Mouse (Mus musculus): ENCODE results near the gene Cdk2ap2. TPM values are rescaled to one million over a fixed set of nuclear protein-coding genes. Genes with fewer than 3 reads are reported as not detected.

The Cdk2ap2 gene
- polyA plus RNA-seq, 1 experiment: 143 TPM

- H3K27ac ChIP-seq (ENCODE audit: control insufficient read depth, insufficient read depth, low read depth, low read length, poor library complexity): no peak overlapping the region
- 89% methylated on average over 5 of the region's 5 CpGs for WGBS
- no peak overlapping the region for H3K4me3 ChIP-seq (replicated peaks; ENCODE audit: control insufficient read depth, low read depth, low read length)
- H3K4me1 ChIP-seq (ENCODE audit: control insufficient read depth, insufficient read depth, low read length): peaks cover 11% of the 10 kb centered on the region
- TF ChIP-seq POLR2A (IDR thresholded peaks at IDR 0.05; ENCODE audit: borderline replicate concordance, control insufficient read depth, low read depth, low read length): no peak
- no peak for TF ChIP-seq CTCF (IDR thresholded peaks at IDR 0.05; ENCODE audit: control insufficient read depth, insufficient read depth, low read length)
Measured at GRCm38 (mm10) chr19:4145936-4146335, 49.0 kb downstream of the Cdk2ap2 start.

- Histone ChIP-seq H3K27ac (ENCODE audit: control insufficient read depth, insufficient read depth, low read depth, low read length, poor library complexity) (peak overlapping the region; percentile 16; the same call in 1 of the 2 replicates), H3K4me1 (ENCODE audit: control insufficient read depth, insufficient read depth, low read length) (peaks cover 11% of the 10 kb centered on the region), H3K4me3 (replicated peaks; ENCODE audit: control insufficient read depth, low read depth, low read length) (no peak overlapping the region)
- WGBS: 78% methylated on average over 12 of the region's 12 CpGs
- TF ChIP-seq CTCF (IDR thresholded peaks at IDR 0.05; ENCODE audit: control insufficient read depth, insufficient read depth, low read length) (no peak), POLR2A (IDR thresholded peaks at IDR 0.05; ENCODE audit: borderline replicate concordance, control insufficient read depth, low read depth, low read length) (no peak)
Measured at GRCm38 (mm10) chr19:4146366-4147021, 49.5 kb downstream of the Cdk2ap2 start.

- 47% methylated on average over 3 of the region's 3 CpGs for WGBS
- TF ChIP-seq POLR2A (IDR thresholded peaks at IDR 0.05; ENCODE audit: borderline replicate concordance, control insufficient read depth, low read depth, low read length) (no peak), CTCF (IDR thresholded peaks at IDR 0.05; ENCODE audit: control insufficient read depth, insufficient read depth, low read length) (no peak)
- H3K4me3 ChIP-seq (replicated peaks; ENCODE audit: control insufficient read depth, low read depth, low read length): no peak overlapping the region
- H3K27ac ChIP-seq (ENCODE audit: control insufficient read depth, insufficient read depth, low read depth, low read length, poor library complexity): peak overlapping the region; percentile 40
- H3K4me1 ChIP-seq (ENCODE audit: control insufficient read depth, insufficient read depth, low read length): peaks cover 11% of the 10 kb centered on the region
Measured at GRCm38 (mm10) chr19:4147022-4147405, 50.0 kb downstream of the Cdk2ap2 start.

- no peak for TF ChIP-seq CTCF (IDR thresholded peaks at IDR 0.05; ENCODE audit: control insufficient read depth, insufficient read depth, low read length)
- TF ChIP-seq POLR2A (IDR thresholded peaks at IDR 0.05; ENCODE audit: borderline replicate concordance, control insufficient read depth, low read depth, low read length): no peak
- Histone ChIP-seq H3K27ac (ENCODE audit: control insufficient read depth, insufficient read depth, low read depth, low read length, poor library complexity) (peak overlapping the region; percentile 90), H3K4me3 (replicated peaks; ENCODE audit: control insufficient read depth, low read depth, low read length) (peak overlapping the region; percentile 85), H3K4me1 (ENCODE audit: control insufficient read depth, insufficient read depth, low read length) (peaks cover 10% of the 10 kb centered on the region)
- WGBS: 36% methylated on average over 9 of the region's 9 CpGs
Measured at GRCm38 (mm10) chr19:4147782-4148490, 51.0 kb downstream of the Cdk2ap2 start.

DNA sequence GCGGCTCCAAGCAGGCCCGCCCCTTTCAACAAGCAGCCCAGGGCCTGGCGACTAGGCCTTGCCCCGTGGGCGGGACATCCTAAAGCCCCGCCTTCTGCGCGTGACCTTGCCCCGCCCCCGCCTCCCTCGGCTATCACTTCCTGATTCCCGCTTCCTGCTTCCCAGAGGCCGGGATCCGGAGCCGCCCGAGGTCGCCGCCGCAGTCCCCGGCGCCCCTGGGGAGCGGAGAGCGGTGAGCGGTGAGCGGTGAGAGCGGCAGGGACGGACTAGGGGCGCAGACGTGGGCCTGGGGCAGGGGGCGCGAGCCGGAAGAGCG is 51.5 kb downstream of the Cdk2ap2 start, which contains the start of gene Coro1b:
TSS of gene Coro1b (plus strand) at position 129 of the 316 bp plus-strand sequence.
- H3K4me1 ChIP-seq (ENCODE audit: control insufficient read depth, insufficient read depth, low read length): peaks cover 9% of the 10 kb centered on the region; the same call in 1 of the 2 replicates
- peak within 1 kb of the TSS; percentile 85 for H3K4me3 ChIP-seq (replicated peaks; ENCODE audit: control insufficient read depth, low read depth, low read length)
- peak within 1 kb of the TSS; percentile 90 for H3K27ac ChIP-seq (ENCODE audit: control insufficient read depth, insufficient read depth, low read depth, low read length, poor library complexity)
- TF ChIP-seq POLR2A (IDR thresholded peaks at IDR 0.05; ENCODE audit: borderline replicate concordance, control insufficient read depth, low read depth, low read length) (peak; percentile 63; the same call in 1 of the 2 replicates), CTCF (IDR thresholded peaks at IDR 0.05; ENCODE audit: control insufficient read depth, insufficient read depth, low read length) (no peak)
- 1% methylated on average over 33 of the region's 33 CpGs for WGBS

Other genes starting within 250 kb of the Cdk2ap2 start
- 9.2 and 17.3 TPM in 2 replicates for gene Chka, start 245.4 kb upstream of the Cdk2ap2 start, polyA plus RNA-seq (2011; ENCODE audit: insufficient read depth, insufficient read length, low replicate concordance, missing spikeins)
- gene Tcirg1, start 190.0 kb upstream of the Cdk2ap2 start, polyA plus RNA-seq (2011; ENCODE audit: insufficient read depth, insufficient read length, low replicate concordance, missing spikeins): 116 and 292 TPM in 2 replicates
- gene Ndufs8, start 184.4 kb upstream of the Cdk2ap2 start, polyA plus RNA-seq (2011; ENCODE audit: insufficient read depth, insufficient read length, low replicate concordance, missing spikeins): 41.6 and 58.3 TPM in 2 replicates
- 12.7 and 47.1 TPM in 2 replicates for gene Aldh3b1, start 167.4 kb upstream of the Cdk2ap2 start, polyA plus RNA-seq (2011; ENCODE audit: insufficient read depth, insufficient read length, low replicate concordance, missing spikeins)
- gene Unc93b1, start 162.0 kb upstream of the Cdk2ap2 start, polyA plus RNA-seq (2011; ENCODE audit: insufficient read depth, insufficient read length, low replicate concordance, missing spikeins): 80.1 and 177 TPM in 2 replicates
- 1.6 and 4.4 TPM in 2 replicates for gene Aldh3b3, start 138.5 kb upstream of the Cdk2ap2 start, polyA plus RNA-seq (2011; ENCODE audit: insufficient read depth, insufficient read length, low replicate concordance, missing spikeins)
- gene Aldh3b2, start 124.9 kb upstream of the Cdk2ap2 start, polyA plus RNA-seq (2011; ENCODE audit: insufficient read depth, insufficient read length, low replicate concordance, missing spikeins): 2.4 and 4.2 TPM in 2 replicates
- 5.1 and 10.7 TPM in 2 replicates for gene Acy3, start 110.6 kb upstream of the Cdk2ap2 start, polyA plus RNA-seq (2011; ENCODE audit: insufficient read depth, insufficient read length, low replicate concordance, missing spikeins)
- gene Tbx10, start 104.4 kb upstream of the Cdk2ap2 start, polyA plus RNA-seq (2011; ENCODE audit: insufficient read depth, insufficient read length, low replicate concordance, missing spikeins): not detected in 2 replicates
- 9.7 and 18.1 TPM in 2 replicates for gene Nudt8, start 96.6 kb upstream of the Cdk2ap2 start, polyA plus RNA-seq (2011; ENCODE audit: insufficient read depth, insufficient read length, low replicate concordance, missing spikeins)
- 1.7 and 2.0 TPM in 2 replicates for gene Gm49405, start 96.6 kb upstream of the Cdk2ap2 start, polyA plus RNA-seq (2011; ENCODE audit: insufficient read depth, insufficient read length, low replicate concordance, missing spikeins)
- gene Doc2g, start 93.9 kb upstream of the Cdk2ap2 start, polyA plus RNA-seq (2011; ENCODE audit: insufficient read depth, insufficient read length, low replicate concordance, missing spikeins): 5.2 and 7.8 TPM in 2 replicates
- 61.7 and 118 TPM in 2 replicates for gene Ndufv1, start 84.4 kb upstream of the Cdk2ap2 start, polyA plus RNA-seq (2011; ENCODE audit: insufficient read depth, insufficient read length, low replicate concordance, missing spikeins)
- 125 and 187 TPM in 2 replicates for gene Gstp1, start 59.2 kb upstream of the Cdk2ap2 start, polyA plus RNA-seq (2011; ENCODE audit: insufficient read depth, insufficient read length, low replicate concordance, missing spikeins)
- 21.6 TPM in 1 of 2 replicates, not detected in the other for gene Gstp2, start 51.2 kb upstream of the Cdk2ap2 start, polyA plus RNA-seq (2011; ENCODE audit: insufficient read depth, insufficient read length, low replicate concordance, missing spikeins)
- 13.5 and 18.0 TPM in 2 replicates for gene Gstp3, start 37.6 kb upstream of the Cdk2ap2 start, polyA plus RNA-seq (2011; ENCODE audit: insufficient read depth, insufficient read length, low replicate concordance, missing spikeins)
- gene Cabp2, start 15.6 kb upstream of the Cdk2ap2 start, polyA plus RNA-seq (2011; ENCODE audit: insufficient read depth, insufficient read length, low replicate concordance, missing spikeins): not detected in 2 replicates
- gene Pitpnm1, start 2.8 kb downstream of the Cdk2ap2 start, polyA plus RNA-seq (2011; ENCODE audit: insufficient read depth, insufficient read length, low replicate concordance, missing spikeins): 72.3 and 159 TPM in 2 replicates
- gene Aip, start 28.7 kb downstream of the Cdk2ap2 start, polyA plus RNA-seq (2011; ENCODE audit: insufficient read depth, insufficient read length, low replicate concordance, missing spikeins): 22.0 and 53.5 TPM in 2 replicates
- gene Gpr152, start 42.6 kb downstream of the Cdk2ap2 start, polyA plus RNA-seq (2011; ENCODE audit: insufficient read depth, insufficient read length, low replicate concordance, missing spikeins): not detected in 2 replicates
- gene Cabp4, start 46.9 kb downstream of the Cdk2ap2 start, polyA plus RNA-seq (2011; ENCODE audit: insufficient read depth, insufficient read length, low replicate concordance, missing spikeins): 0.29 and 0.60 TPM in 2 replicates
- 75.8 and 114 TPM in 2 replicates for gene Coro1b, start 51.4 kb downstream of the Cdk2ap2 start, polyA plus RNA-seq (2011; ENCODE audit: insufficient read depth, insufficient read length, low replicate concordance, missing spikeins)
- gene Ptprcap, start 56.4 kb downstream of the Cdk2ap2 start, polyA plus RNA-seq (2011; ENCODE audit: insufficient read depth, insufficient read length, low replicate concordance, missing spikeins): 27.6 and 60.8 TPM in 2 replicates
- gene Rps6kb2, start 66.2 kb downstream of the Cdk2ap2 start, polyA plus RNA-seq (2011; ENCODE audit: insufficient read depth, insufficient read length, low replicate concordance, missing spikeins): 51.8 and 86.1 TPM in 2 replicates
- gene Carns1, start 78.3 kb downstream of the Cdk2ap2 start, polyA plus RNA-seq (2011; ENCODE audit: insufficient read depth, insufficient read length, low replicate concordance, missing spikeins): 23.3 and 52.9 TPM in 2 replicates
- gene Tbc1d10c, start 94.1 kb downstream of the Cdk2ap2 start, polyA plus RNA-seq (2011; ENCODE audit: insufficient read depth, insufficient read length, low replicate concordance, missing spikeins): 64.3 and 168 TPM in 2 replicates
- gene Ppp1ca, start 94.9 kb downstream of the Cdk2ap2 start, polyA plus RNA-seq (2011; ENCODE audit: insufficient read depth, insufficient read length, low replicate concordance, missing spikeins): 121 and 204 TPM in 2 replicates
- 24.2 and 39.8 TPM in 2 replicates for gene Rad9a, start 104.5 kb downstream of the Cdk2ap2 start, polyA plus RNA-seq (2011; ENCODE audit: insufficient read depth, insufficient read length, low replicate concordance, missing spikeins)
- 10.3 and 25.4 TPM in 2 replicates for gene Clcf1, start 117.1 kb downstream of the Cdk2ap2 start, polyA plus RNA-seq (2011; ENCODE audit: insufficient read depth, insufficient read length, low replicate concordance, missing spikeins)
- not detected in 2 replicates for gene AC109138.7, start 117.2 kb downstream of the Cdk2ap2 start, polyA plus RNA-seq (2011; ENCODE audit: insufficient read depth, insufficient read length, low replicate concordance, missing spikeins)
- gene Pold4, start 134.7 kb downstream of the Cdk2ap2 start, polyA plus RNA-seq (2011; ENCODE audit: insufficient read depth, insufficient read length, low replicate concordance, missing spikeins): 31.7 and 54.7 TPM in 2 replicates
- 16.9 and 20.7 TPM in 2 replicates for gene Ssh3, start 172.0 kb downstream of the Cdk2ap2 start, polyA plus RNA-seq (2011; ENCODE audit: insufficient read depth, insufficient read length, low replicate concordance, missing spikeins)
- 8.4 and 53.2 TPM in 2 replicates for gene Ankrd13d, start 186.0 kb downstream of the Cdk2ap2 start, polyA plus RNA-seq (2011; ENCODE audit: insufficient read depth, insufficient read length, low replicate concordance, missing spikeins)
- 153 and 243 TPM in 2 replicates for gene Grk2, start 209.0 kb downstream of the Cdk2ap2 start, polyA plus RNA-seq (2011; ENCODE audit: insufficient read depth, insufficient read length, low replicate concordance, missing spikeins)

Measured in bone marrow, adult 2 months (tissue).